Mouse (Mus musculus) cerebellum, adult 2 months (tissue): ENCODE data around the gene Nr6a1.

Source experiments
- CTCF ChIP-seq: fragments of 200-500 bp; IDR thresholded peaks from 2 replicates; pipeline ENCODE4 v1.5.1; 2011; ENCODE audit warnings: low read depth, mild to moderate bottlenecking, control low read depth, low read length, moderate library complexity, borderline replicate concordance; ENCODE audit not compliant: insufficient read depth
- POLR2A ChIP-seq: fragments of 200-500 bp; IDR thresholded peaks from 2 replicates; pipeline ENCODE4 v1.6.1; 2011; ENCODE audit warnings: low read length, control low read depth, borderline replicate concordance; ENCODE audit not compliant: insufficient read depth

GRCm38 (mm10) chr2:38933931-38934330, 6.4 kb upstream of the Nr6a1 start:
- TF ChIP-seq CTCF, result no peak
- TF ChIP-seq POLR2A, result no peak
